Mouse (Mus musculus) lung, postnatal 36 days (tissue): ENCODE data around the gene Rnf145.
A peak's percentile ranks its signal among the peaks of the same experiment; 100 is the strongest.

Experiments
- DNase-seq: peaks from one replicate; pipeline ENCODE4 v3.0.0; 2022; ENCODE audit warnings: mixed read lengths

The Rnf145 gene

DNA sequence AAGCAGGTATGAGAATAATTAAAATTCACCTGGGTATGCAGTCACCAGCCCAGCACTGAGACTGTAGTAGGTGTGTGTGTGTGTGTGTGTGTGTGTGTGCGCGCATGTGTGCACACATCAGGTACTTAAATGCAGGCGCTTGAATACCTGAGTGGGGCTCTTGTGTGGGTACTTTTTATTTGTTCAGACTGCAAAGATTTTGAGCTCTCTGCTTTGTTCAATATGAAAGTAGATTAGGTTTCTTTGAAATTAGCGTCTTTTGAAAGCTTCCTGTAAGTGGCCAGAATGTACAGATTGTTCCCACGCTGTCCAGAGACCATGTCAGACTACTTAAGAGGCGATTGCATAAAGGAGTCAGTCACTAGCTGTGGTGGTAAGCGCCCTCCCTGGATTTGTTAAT is 18.6 kb downstream of the Rnf145 start:
- DNase-seq = peak; percentile 78

DNA sequence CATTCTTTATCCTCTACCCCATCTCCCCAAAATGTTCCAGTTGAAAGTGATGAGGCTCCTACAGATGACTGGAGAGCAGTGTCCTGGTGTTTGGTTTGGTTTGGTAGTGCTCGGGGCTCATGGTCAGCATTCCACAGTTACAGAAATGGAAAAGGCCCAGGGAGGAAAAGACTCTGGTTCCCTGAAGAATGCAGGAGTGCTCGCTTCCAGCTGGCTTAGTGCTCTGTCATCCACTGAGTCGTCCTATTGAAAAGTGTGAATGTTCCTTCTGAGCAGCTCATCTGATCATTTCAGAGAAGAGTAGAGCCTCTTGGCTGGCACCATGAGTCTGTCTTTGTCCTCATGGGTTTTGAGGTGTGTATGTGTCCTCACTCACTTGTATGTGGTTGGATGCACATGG is 19.3 kb downstream of the Rnf145 start:
- no peak for DNase-seq

DNA sequence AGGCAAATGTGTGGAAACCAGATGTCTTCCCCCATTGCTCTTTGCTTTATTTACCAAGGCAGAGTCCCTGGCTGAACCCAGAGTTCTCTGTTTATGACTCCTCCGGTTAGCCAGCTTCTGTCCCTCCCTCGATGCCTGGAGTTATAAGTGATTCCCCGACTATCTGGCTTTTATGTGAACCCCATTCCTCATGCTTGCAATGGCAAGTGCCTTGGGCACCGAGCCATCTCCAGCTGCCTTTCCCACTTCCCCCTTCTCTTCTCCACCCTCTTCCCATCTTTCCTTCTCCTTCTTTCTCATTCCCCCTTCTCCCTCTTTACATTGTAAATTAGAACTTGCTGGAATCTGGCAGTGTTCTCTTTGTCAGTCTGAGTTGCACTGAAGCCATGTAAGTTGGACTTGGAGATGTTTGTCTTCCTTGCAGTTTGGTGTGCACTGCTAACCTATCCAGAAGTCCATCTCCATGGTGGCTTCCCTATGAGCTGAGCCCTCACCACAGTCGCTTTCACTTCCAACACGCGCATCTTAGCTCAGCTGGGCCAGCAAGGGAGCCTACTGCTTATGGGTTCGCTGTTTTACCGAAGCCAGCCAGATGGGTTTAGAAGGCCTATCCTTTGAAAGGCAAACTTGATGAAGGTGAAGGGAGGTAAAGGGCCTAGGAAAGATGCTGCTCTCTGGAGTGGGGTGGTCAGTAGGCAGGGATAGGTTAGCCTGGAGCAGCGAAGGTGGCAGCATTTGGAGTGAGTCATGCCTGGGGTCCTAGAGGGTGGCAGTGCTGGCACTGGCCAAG is 19.9 kb downstream of the Rnf145 start:
- DNase-seq = no peak

DNA sequence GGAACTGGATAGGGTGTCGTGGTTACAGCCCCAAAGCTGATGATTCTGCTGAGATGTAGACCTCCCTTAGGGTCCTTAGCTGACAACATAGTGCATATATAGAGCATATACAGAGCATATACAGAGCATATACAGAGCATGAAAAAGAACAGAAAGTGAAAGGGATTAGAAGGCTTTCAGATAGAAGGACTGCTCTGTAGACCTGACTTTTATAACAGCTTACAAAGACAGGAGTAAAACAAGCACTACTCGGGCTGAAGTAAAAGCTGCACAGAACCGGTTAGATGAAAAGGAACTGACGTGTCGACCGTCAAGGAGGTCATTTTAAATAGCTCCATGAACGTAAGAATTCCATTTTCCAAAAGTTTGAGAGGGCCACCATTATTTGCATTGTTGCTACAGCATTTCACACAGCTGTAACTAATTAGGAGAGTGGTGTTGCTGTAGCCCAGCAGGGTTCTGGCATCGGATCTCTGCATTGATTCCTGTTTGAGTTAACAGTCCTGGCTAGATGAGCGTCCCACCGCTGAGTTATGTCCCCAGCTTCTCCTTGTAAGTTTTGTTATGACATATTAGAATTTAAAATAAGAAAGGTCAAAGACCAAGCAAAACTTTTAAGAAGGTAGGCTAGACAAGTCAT is 20.6 kb downstream of the Rnf145 start:
- no peak for DNase-seq

DNA sequence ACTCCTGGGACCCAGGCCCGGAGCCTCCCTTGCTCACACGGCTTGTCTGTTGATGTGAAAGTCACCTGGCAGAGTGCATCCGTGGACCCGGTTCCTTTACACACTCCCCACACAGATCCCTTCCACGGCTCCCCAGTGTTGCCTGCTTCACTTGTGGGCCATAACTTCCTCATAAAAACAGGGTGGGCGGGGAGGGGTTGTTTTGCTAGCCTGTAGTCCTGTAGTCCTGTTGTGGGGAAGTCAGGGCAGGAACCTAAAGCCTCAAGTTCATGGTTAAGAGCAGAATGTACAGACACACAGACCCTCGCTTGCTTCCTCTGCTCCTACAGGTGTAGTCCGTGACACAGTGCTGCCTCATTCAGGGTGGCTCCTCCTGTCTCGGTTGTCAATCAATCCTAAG is 21.5 kb downstream of the Rnf145 start:
- no peak for DNase-seq

DNA sequence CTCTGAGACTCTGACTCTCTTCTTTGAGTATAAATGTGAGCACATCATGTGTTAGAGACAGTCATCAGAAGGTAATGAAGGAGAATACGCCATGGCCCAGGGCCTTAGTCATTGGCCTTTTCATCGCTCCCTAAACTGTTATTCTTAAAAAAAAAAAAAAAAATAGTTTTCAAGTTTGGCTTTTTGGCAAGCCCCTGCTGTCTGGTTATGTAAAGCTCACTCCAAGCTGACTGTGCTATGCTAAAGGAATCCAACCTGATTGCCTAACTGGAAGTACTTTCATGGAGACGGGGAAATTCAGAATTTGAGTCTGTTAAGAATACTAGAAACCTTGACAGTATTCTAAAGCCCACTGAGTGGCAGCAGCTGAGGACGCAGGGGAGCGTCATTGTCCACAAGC is 22.5 kb downstream of the Rnf145 start:
- peak; percentile 58 for DNase-seq

DNA sequence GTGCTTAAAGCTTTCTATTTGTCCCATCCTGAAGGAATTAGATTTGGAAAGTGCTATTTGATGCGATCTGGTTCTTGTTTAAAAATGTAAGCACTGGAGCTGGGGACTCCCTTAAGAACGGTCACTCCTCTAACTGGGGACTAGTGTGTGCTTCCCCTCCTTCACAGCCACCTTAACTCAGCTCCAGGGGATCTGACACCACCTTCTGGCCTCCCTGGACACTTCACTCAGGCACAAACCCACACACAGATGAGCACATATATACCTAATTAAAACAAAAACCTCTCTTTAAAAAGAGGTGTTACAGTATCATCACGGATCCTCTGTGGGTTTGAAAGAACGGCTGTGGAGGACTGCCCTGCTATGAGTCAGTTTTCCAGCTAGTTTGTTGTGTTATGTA is 23.0 kb downstream of the Rnf145 start:
- no peak for DNase-seq

DNA sequence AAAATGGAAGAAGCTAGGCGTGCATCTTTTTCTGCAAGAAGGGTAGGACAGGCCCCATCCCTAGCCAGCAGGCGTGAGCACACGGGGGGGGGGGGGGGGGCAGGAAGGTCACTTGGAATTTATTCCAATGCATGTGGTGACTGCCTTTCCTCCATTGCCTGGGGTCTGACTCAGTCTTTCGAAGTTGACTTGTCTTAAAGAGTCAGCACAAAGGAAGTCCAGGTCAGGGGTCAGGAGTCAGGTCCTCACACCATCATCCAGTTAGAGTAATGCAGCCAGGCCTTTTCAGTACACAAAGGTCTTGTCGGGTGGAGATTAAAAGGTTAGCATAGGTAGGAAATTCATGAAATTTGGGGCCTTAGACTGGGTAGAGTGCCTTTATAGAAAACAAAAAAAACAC is 24.8 kb downstream of the Rnf145 start:
- DNase-seq = no peak

DNA sequence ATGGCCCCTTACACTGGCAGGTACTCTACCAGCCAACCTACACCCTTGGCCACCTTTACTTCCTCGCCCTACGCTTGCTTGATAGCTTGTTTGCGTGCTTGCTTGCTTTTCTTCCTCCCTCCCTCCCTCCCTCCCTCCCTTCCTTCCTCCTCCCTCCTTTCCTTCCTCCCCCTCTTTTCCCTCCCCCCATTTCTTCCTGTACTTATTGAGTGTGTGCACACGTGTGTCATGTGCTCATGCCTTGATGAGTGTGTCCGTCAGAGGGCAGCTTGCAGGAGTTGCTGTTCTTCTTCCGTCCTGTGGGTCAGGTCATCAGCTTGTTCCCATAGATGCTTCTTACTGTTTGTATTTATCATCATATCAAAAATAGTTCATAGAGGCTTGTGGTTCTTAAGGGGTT is 25.2 kb downstream of the Rnf145 start:
- no peak for DNase-seq

DNA sequence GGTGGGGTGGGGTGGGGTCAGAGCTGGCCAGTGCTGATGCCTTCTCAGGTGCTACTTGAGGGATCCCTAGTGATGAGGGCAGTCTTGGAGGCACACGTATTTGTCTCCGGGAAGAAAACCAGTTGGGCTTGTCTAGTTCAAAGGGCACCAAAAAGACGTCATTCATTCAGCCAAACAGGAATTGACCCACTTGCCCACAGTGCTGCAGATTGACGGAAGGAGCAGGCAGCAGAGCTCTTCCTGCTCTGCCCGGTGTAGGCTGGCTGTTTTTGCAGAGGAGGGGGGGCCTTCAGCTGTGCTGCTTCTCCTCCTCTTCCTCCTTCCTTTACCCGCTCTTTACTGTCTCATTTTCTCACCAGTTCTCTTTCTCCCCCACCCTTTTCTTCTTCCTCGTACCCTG is 26.4 kb downstream of the Rnf145 start:
- peak; percentile 66 for DNase-seq

DNA sequence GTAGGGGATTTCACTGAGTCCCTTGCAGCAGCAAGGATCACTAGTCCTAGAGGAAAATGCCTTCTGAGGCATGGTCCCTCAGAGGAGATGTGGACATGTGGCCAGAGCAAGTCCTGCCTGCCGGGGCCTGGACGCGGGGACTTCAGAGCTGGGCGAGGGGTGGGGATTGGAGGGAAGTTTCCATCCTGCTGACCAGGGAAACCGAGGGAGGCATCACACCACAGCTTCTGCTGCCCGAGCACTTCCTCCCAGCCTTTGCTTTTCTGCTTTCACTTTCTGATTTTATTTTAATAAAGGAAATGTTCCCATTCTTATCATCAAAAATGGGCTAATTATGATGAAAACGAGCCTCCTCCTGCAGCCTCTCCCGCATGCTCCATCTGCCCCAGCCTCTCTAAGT is 27.5 kb downstream of the Rnf145 start:
- no peak for DNase-seq

DNA sequence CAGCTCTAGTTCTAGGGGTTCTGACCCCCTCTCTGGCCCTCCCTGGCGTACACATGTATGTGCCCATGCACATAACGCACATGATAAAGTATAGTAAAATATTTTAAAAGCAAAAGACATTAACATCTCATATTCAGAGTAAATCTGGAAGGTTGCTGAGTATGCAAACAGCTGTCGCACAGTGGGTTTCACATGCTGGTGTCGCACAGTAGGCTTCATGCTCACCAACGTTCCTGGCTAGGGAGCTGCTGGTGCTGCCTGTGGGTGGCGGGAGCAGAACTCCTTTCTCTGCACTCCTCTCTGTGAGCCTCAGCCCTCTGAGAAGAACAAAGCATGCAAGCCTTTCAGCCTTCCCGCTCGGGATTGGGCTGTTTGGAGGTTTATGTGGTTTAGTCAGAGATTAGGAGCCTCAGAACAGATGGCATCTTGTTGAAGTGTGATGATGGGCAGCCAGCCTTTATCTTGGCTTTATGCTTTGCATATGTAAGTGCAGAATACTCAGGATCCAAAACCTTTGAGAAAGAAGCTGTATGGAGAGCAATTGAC is 29.0 kb downstream of the Rnf145 start:
- no peak for DNase-seq

DNA sequence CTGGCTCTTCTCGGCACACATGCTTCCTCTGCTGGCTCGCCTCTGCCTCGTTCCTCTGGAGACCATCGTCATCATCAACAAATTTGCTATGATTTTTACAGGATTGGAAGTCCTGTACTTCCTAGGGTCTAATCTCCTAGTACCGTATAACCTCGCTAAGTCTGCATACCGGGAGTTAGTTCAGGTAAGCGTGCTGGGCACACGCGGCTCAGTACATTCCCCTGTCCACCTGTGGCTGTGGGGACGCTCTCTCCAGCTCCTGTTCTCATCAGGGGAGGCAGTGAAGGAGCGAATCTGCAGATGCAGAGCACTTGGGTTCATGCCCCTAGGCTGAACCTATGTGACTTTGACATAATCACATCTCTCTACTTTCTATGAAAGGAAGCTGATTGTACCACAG is 30.1 kb downstream of the Rnf145 start:
- DNase-seq = no peak

DNA sequence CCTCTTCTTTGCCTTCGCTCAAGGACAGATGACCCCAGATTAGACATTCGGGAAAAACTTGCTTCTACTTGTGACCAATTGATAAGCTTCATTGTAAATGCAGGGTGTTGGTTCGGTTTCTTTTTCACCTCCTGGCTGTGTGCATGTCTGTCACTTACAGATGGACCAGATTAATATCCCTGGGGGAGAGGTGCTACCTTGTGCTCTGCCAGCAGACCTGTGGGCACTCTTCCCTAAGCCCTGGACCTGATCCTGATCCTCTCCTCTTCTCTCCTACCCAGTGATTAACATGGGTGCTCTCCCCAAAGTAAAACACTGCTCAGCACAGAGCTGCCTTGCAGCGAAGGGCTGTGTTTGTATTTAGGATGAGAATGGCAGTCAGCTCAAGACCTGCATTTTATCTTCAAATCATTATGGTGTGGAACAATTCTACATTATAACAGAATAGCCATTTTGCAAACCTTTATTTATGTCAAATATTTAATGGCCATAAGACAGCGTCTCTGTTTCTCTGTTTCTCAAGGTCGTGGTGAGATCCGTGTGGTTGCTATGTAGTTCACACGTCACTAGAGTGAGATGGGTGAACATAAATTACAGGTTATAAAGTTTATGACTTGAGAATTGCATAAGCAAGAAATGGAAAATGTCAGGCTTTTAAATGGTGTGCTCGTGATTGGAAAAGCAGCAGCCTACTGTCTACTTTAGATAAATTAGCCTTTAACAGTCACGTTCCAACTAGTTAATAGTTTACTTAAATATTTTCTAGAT is 30.9 kb downstream of the Rnf145 start:
- no peak for DNase-seq

DNA sequence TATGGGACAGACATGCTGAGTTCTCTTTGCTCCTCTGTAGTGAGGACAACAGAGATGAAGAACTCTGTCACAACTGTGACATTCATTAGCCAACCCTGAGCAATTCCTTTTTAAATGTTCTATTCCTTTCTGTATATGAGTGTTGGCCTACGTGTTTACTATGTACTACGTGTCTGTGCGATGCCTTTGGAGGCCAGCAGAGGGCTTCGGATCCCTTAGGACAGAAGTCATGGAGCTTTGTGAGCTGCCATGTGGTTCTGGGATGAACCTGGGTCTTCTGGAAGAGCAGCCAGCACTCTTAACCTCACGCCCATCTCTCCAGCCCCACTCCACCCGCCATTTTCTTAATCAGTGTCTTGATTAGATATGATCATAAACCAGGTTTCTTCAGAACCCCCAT is 32.2 kb downstream of the Rnf145 start:
- DNase-seq = no peak

DNA sequence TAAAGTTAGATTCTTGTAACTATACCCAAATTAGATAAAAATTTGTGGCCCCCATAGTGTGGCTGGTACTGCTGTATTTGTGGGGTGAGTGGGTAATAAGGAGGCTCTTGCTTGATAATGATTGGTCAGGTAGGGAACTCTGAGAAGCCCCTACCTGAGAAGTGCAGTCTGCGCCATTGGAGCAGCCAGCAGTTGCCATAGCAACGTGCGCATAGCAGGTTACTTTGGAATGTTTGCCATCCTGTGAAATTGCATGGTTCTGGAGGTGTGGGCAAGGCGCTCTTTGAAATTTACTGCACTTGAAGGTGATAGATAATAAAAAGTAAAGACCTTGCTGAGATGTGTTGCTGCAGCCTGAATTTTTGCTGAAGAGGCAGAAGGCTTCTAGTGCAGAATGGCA is 35.6 kb downstream of the Rnf145 start:
- no peak for DNase-seq

DNA sequence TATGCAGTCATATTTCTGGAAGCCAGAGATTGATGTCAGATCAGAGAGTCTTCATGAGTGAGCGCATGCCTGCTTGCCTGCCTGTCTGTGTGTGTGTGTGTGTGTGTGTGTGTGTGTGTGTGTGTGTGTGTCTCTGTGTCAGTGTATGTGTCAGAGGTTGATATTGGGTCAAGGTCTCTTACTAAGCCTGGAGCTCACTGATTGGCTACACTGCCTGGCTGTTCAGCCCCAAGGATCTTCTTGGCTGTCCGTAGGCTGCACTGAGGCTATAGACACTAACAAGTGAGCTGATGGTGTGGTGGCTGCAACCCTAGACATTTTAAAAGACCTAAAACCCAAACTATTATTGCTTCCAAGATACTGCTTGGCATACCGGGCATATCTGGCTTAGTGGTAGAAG is 39.8 kb downstream of the Rnf145 start:
- DNase-seq = no peak

DNA sequence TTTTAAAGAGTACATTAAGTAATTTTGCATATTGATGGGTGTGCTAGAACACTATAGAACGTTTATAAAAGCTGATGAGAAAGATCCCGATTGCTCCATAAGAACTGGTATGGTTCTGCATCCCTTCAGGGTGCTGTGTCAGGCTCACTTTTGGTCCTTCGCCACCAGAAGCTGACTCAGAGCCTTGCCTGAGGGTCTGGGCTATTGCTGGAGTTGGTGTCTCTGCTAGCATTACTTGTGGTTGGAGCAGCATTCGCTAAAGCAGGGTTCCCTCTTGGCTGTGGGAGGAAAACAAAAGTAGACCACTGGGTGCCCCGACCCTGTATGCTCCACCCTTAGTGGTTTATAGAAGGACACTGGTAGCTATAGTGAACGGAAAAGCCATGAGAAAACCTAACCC is 40.7 kb downstream of the Rnf145 start:
- DNase-seq = no peak

DNA sequence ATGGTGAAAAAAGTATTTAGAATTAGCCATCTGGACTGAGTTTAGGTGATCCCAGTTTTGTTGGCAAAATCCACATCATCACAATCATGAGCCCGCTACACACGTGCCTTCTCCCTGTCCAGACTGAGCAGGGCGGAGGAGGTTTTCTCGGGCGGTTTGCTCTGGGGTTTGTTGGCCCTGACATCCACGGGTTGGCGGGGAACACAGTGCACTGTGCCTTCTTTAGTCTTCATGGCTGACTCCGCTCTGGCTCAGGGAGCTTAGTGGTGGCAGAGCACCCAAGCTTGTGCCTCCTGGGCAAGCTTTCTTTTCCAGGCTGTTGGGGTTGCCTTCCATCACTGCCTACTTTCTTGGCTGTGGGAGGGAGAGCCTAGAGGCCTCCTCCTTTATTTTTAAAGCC is 41.6 kb downstream of the Rnf145 start:
- DNase-seq = no peak

DNA sequence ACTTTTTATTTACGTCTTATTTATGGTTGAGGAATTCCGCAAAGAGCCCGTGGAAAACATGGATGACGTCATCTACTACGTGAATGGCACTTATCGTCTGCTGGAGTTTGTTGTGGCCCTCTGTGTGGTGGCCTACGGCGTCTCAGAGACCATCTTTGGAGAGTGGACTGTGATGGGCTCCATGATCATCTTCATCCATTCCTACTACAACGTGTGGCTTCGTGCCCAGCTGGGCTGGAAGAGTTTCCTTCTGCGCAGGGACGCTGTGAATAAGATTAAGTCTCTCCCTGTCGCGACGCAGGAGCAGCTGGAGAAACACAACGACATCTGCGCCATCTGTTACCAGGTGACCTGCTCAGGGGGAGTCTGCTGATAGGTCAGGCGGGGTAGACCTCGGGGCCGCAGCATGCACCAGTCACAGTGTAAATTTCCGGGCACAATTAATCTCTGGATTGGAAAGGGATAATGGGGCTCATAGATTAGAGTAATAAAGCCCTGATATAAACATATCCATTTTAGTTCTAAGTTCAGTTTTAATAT is 42.8 kb downstream of the Rnf145 start:
- no peak for DNase-seq

DNA sequence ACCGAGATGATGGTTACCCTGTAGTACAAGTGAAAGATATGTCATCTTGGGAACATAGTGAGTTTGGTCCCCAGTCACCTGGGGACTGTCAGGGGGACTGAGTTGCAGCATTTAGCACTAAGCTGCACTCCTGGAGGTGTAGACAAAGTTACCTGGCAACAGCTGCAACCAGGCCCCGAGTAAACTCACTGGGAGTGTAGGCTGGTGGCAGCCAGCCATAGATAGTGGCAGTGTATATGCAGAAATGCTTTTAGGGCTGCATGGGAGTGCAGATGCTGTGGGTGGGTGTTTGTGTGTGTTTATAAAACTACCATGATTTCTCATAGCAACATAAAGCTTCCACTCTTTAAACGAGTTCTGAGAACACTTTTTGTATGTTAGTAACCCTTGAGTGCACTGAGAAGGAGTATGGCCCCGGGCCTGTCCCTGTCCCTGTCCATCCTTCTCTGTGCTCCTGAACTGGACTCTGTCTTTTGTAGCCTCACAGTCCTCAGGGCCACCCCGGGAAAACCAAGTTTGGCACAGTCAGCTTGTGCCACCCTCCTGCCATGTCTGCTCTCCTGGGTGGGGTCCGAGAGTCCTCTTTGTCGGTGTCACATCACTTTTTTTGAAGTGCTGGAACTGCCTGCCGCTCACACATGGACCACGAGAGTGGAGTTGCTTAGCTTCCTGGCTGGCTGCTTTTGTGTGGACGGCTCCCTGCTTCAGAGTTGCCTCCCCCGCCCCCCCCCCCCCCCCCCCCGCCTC is 43.8 kb downstream of the Rnf145 start:
- DNase-seq = no peak

DNA sequence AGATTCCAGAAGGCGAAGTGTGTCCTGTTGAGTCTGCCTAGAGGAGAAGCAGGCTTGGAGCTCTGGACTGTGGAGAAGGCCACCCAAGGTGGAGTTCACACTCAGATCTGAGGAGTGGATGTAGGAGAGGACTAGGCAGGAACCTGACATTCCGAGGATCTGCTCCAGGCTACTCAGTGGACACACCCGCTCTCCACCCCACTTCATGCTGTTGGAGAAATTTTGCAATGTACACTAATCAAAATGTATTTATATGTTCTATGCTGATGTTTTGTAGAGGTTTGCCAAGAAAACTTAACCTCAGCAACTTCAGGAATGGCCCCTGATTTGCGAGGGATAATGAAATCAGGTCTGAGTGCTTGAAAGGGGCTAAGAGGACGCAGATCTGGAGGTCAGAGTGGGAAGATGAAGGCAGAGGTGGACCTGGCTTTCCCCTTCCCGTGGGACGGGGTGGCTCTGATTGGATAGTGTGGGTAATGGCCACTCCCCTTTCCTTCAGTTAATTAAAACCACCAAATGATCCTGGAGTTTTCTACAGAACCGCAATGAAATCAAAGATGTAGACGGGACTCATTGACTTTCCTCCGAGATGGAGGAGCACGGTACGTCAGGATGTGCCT is 45.6 kb downstream of the Rnf145 start:
- peak; percentile 62 for DNase-seq
